Mouse (Mus musculus): ENCODE data around the gene Odf3b.

- TF ChIP-seq GATA1 (IDR thresholded peaks at IDR 0.05; ENCODE audit: borderline replicate concordance, low read length) (no peak), FLI1 (IDR thresholded peaks at IDR 0.05; ENCODE audit: low read length) (no peak)
Observed at GRCm38 (mm10) chr15:89350447-89350846, 28.6 kb downstream of the Odf3b start.
